Mouse (Mus musculus): ENCODE data around the gene 6430571L13Rik. TPM values are rescaled to one million over a fixed set of nuclear protein-coding genes. Genes with fewer than 3 reads are reported as not detected.

6430571L13Rik gene
- total RNA-seq (2021), result 1 to 10 TPM; 2.5 to 2.9 TPM
- long read RNA-seq, experiment 1, partial matches to known transcripts, result 0 of 2 reads
- long read RNA-seq, experiment 1, other reads (novel, unspliced or antisense), result 1 of 2 reads
- long read RNA-seq, experiment 2, partial matches to known transcripts, result 0 of 6 reads
- long read RNA-seq, experiment 2, other reads (novel, unspliced or antisense), result 3 of 6 reads

DNA sequence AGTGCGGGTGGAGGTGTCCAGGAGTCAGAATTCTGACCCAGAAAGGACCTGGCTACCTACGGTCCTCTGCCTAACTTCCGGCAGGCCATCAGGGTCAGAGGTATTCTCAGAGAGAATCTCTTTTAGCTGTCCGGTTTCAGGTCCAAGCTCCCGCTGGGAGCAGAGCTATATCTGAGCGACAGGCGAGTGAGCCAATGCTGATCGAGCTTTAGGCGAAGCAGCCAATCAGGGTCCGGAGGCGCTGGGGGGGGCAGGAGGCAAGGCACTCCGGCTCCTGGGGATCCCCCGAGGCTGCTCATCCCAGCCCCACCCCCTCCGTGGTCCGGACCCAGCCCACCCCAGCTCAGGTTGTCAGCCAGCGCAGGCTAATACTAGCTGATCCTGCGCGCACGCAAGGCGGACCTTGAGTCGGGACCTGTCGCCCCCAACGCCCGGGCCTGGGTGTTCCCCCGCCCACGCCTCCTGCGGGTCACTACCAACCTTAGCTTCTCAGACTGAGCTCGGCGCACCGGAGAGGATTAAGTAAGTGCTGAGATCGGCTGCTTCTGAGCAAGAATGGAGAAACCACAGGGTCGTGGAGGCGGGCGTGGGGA is at the start of gene 6430571L13Rik:
TSS of gene 6430571L13Rik (plus strand) at position 336 of the 593 bp plus-strand sequence.
- peak within 1 kb of the TSS; percentile 89 for H3K4me3 ChIP-seq
- no peak for TF ChIP-seq CTCF (conservative IDR thresholded peaks at IDR 0.05)
- DNase-seq (ENCODE audit: low spot score in 2 of 2), result peak; percentile 90 to 91
- H3K27ac ChIP-seq, result peak within 1 kb of the TSS; percentile 79

GRCm38 (mm10) chr9:107290897-107291296 is 49.5 kb upstream of the 6430571L13Rik start:
- peak; percentile 99 for TF ChIP-seq CTCF (conservative IDR thresholded peaks at IDR 0.05)
- Histone ChIP-seq H3K4me3 (no peak overlapping the region), H3K27ac (no peak overlapping the region)
- DNase-seq (ENCODE audit: low spot score in 2 of 2), result peak; percentile 70 to 92

DNA sequence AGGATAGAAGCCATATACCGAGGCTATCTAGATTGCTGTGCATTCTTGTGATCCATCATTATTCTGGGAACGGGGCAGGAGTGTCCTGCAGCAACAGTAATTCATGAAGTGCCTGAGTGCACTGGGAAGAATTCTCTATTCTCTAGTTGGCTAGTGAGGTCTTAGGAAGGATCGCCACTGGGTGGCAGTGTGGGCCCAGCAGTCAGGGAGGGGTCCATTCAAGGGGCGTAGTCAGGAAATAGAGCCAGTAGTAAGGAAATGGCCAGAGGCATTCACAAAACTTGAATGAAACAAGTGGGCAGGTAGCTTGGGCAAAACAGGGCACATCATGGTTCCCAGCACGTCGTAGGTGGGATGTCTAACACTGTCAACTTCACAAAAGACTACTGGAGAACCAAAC is 46.2 kb upstream of the 6430571L13Rik start:
- peak; percentile 92 for TF ChIP-seq CTCF (conservative IDR thresholded peaks at IDR 0.05)
- H3K27ac ChIP-seq, result no peak overlapping the region
- DNase-seq (ENCODE audit: low spot score in 2 of 2), result peak; percentile 67 to 78
- no peak overlapping the region for H3K4me3 ChIP-seq

DNA sequence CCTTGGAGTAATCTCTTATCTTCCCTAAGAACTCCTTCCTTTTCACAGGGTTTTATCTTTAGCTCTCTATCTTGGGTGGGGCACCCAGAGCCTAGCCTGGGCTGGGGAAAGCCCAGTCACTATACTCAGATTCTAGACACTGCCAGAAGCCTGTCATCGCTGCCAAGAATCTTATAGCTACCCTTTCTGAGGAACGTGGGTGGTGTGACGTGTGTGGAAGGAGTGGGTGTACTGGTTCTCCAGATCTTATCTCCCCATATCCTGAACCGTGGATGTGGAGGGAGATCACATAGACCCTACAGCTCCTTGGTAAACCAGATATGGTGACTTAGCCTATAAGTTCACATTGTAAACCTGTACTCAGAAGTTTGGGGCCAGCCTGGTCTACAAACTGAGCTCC is 44.8 kb upstream of the 6430571L13Rik start:
- TF ChIP-seq CTCF (conservative IDR thresholded peaks at IDR 0.05), result no peak
- DNase-seq (ENCODE audit: low spot score in 2 of 2), result no peak
- H3K4me3 ChIP-seq, result no peak overlapping the region
- H3K27ac ChIP-seq, result no peak overlapping the region

DNA sequence AAGGTAGTCTGAATTCAATTTTAAA is 44.6 kb upstream of the 6430571L13Rik start, which contains the start of gene Cish:
TSS of gene Cish (plus strand) at position 11 of the 25 bp plus-strand sequence.
- Histone ChIP-seq H3K4me3 (peak within 1 kb of the TSS; percentile 89), H3K27ac (peak within 1 kb of the TSS; percentile 40; the same call in 1 of the 2 replicates)
- no peak for TF ChIP-seq CTCF (conservative IDR thresholded peaks at IDR 0.05)
- no peak for DNase-seq (ENCODE audit: low spot score in 2 of 2)

DNA sequence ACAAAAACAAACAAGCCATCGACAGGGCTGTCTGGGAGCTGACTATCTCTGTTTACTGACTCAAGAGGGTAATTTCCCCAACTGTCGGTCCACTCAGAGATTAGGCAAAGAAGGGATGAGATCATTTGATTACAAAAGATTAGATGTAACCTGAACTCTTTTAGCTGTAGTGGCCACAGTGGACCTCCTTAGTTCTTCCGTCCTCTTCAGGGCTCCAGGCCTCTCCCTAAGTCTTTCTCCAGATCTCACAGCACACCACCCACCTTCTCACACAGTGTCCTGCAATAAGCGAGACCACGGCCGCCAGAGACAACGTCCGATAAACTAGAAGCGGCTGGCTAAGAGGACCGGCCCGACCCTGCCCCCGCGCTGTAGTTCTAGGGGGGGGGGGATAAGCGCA is 44.4 kb upstream of the 6430571L13Rik start:
- DNase-seq (ENCODE audit: low spot score in 2 of 2), result no peak

DNA sequence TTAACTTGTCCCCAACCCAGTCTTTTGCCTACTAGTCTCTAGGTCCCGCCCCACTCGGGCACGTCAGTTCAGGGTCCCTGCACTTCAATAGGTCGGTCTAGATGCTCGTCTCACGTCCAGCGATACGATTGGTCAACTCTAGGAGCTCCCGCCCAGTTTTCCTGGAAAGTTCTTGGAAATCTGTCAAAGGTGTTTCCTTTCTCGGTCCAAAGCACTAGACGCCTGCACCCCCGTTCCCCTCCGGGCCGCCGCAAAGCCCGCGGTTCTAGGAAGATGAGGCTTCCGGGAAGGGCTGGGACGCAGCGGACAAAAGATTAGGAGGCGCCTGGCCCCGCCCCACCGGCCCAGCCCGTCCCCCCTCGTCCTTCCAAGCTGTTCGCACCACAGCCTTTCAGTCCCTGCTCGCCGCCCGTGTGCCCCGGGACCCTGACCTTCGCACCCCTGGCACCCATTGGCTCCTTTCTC is 43.9 kb upstream of the 6430571L13Rik start:
- TF ChIP-seq CTCF (conservative IDR thresholded peaks at IDR 0.05), result no peak
- H3K27ac ChIP-seq, result peak overlapping the region; percentile 40; the same call in 1 of the 2 replicates
- peak overlapping the region; percentile 89 for H3K4me3 ChIP-seq
- peak; percentile 85 to 86 for DNase-seq (ENCODE audit: low spot score in 2 of 2)

More for the DNA sequence above, 44.4 kb upstream of the 6430571L13Rik start:
- Histone ChIP-seq H3K27ac (no peak overlapping the region), H3K4me3 (peak overlapping the region; percentile 89)
- no peak for TF ChIP-seq CTCF (conservative IDR thresholded peaks at IDR 0.05)

DNA sequence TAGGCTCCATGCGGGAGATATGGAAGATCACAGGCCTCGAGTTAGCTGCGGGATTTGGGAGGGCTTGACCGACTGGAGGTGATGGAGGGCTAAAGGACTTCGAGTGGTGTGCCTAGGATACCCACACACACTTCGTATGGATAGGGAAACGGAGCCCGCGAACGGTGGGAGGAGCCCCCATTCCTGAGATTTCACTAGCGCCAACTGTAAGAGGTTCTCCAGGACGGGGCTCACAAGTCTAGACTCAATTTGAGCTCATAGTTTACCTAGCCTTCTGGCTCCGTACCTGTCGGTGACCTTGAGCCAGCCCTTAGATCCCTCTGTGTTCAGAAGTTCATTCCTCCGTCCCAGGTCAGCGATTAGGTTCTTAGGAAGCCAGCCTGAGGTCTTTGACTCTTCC is 43.3 kb upstream of the 6430571L13Rik start:
- no peak for TF ChIP-seq CTCF (conservative IDR thresholded peaks at IDR 0.05)
- H3K4me3 ChIP-seq, result peak overlapping the region; percentile 89
- DNase-seq (ENCODE audit: low spot score in 2 of 2), result no peak
- peak overlapping the region; percentile 40; the same call in 1 of the 2 replicates for H3K27ac ChIP-seq

DNA sequence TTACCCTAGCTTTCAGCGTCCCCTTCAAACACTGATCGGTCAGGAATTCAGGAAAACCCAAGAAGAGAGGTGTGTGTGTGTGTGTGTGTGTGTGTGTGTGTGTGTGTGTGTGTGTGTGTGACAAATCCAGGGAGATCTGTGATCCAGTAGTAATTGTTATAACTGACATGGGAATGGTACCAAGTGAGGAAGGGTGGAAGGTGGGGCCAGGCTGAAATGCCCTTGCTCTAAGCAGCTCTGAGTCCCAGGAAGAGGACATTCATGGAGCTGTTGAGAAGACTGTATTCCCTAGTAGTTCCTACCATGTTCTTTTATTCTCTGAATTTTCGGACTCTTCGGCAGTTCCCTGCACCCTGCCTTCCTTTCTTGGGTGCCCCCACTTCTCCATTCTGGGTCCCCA is 42.7 kb upstream of the 6430571L13Rik start:
- TF ChIP-seq CTCF (conservative IDR thresholded peaks at IDR 0.05), result no peak
- no peak overlapping the region for H3K4me3 ChIP-seq
- no peak for DNase-seq (ENCODE audit: low spot score in 2 of 2)
- no peak overlapping the region for H3K27ac ChIP-seq

DNA sequence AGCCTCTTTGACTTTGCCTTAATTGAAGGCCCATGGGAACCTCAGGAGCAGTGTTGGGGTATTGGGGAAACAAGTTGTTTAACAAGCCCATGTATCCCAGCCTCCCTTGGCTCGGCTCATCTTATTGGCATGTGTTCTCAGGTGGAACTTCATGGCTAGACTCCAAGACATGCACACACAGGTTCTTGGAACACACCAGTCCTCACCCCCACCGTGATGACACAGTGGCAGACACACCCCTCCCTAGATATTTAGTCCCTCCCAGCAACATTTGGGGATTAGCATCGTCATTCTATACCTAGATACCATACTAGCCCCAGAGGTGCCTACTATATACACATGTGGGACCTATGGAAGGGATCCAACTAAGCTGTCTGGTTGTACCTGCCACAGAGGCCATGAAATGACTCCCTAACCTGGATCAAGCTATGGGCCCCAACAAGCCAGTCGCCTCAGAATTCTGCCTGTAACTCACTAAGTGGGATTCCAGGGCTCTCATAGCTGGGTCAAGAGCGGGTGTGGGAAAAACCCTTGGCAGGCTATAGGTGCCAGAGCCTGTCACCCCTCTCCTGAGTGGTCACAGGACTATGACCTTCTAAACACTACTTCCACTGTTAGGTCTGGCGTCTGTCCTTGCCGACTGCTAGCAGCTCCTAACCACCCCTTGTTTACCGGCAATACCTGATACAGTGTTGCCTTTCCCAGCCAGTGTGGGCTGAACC is 42.2 kb upstream of the 6430571L13Rik start:
- no peak for TF ChIP-seq CTCF (conservative IDR thresholded peaks at IDR 0.05)

DNA sequence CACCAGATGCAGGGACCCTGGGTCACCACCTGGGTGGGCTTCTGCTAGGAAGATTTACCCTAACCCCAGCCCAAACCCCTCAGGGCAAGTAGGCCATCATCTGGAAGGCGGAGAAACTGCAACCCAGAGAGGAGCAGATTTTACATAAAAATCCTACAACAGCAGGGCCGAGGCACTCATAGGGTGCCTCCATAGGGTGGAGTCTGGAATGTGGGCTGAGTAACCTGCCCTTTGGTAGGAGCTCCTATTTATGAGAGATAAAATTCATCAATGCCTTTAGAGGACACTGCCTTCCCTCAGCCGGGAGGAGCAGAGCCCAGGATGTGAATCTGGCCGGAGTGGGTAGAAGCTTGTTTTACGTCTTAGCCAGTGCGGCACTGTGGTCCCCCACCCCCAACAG is 41.5 kb upstream of the 6430571L13Rik start:
- no peak for TF ChIP-seq CTCF (conservative IDR thresholded peaks at IDR 0.05)
- Histone ChIP-seq H3K4me3 (no peak overlapping the region), H3K27ac (no peak overlapping the region)
- DNase-seq (ENCODE audit: low spot score in 2 of 2), result no peak

More for the DNA sequence above, 42.2 kb upstream of the 6430571L13Rik start:
- H3K4me3 ChIP-seq, result no peak overlapping the region
- DNase-seq (ENCODE audit: low spot score in 2 of 2), result no peak
- H3K27ac ChIP-seq, result no peak overlapping the region

DNA sequence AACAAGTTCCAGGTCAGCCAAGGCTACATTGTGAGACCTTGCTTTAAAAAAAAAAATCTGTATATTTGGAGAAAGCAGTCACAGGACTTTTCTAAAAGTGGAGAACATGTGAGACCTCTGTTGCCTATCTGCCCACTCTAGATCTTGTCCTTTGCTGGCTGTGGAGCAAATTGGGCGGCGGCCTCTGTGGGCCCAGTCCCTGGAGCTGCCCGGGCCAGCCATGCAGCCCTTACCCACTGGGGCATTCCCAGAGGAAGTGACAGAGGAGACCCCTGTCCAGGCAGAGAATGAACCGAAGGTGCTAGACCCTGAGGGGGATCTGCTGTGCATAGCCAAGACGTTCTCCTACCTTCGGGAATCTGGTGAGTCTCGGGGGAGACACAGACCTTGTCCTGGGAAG is 40.6 kb upstream of the 6430571L13Rik start:
- no peak for TF ChIP-seq CTCF (conservative IDR thresholded peaks at IDR 0.05)
- Histone ChIP-seq H3K27ac (no peak overlapping the region), H3K4me3 (no peak overlapping the region)
- DNase-seq (ENCODE audit: low spot score in 2 of 2), result no peak

DNA sequence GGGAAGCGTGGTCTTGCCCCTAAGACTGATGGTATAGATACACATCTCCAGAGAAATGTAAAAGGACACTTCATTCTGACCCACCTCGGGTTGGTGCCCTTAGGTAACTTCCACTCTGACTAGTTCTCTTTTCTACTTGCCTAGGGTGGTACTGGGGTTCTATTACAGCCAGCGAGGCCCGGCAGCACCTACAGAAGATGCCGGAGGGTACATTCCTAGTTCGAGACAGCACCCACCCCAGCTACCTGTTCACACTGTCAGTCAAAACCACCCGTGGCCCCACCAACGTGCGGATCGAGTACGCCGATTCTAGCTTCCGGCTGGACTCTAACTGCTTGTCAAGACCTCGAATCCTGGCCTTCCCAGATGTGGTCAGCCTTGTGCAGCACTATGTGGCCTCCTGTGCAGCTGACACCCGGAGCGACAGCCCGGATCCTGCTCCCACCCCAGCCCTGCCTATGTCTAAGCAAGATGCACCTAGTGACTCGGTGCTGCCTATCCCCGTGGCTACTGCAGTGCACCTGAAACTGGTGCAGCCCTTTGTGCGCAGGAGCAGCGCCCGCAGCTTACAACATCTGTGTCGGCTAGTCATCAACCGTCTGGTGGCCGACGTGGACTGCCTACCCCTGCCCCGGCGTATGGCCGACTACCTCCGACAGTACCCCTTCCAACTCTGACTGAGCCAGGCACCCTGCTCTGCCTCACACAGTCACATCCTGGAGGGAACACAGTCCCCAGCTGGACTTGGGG is 40.0 kb upstream of the 6430571L13Rik start:
- Histone ChIP-seq H3K4me3 (no peak overlapping the region), H3K27ac (no peak overlapping the region)
- no peak for DNase-seq (ENCODE audit: low spot score in 2 of 2)
- TF ChIP-seq CTCF (conservative IDR thresholded peaks at IDR 0.05), result no peak
